Mouse (Mus musculus): ENCODE measurements at regions not wholly inside any gene's neighbourhood (a gene's known extent, or its start where the extent isn't known, plus 50 kb on each side); places are given as distances from the start of the nearest gene placed in this dataset.

DNA sequence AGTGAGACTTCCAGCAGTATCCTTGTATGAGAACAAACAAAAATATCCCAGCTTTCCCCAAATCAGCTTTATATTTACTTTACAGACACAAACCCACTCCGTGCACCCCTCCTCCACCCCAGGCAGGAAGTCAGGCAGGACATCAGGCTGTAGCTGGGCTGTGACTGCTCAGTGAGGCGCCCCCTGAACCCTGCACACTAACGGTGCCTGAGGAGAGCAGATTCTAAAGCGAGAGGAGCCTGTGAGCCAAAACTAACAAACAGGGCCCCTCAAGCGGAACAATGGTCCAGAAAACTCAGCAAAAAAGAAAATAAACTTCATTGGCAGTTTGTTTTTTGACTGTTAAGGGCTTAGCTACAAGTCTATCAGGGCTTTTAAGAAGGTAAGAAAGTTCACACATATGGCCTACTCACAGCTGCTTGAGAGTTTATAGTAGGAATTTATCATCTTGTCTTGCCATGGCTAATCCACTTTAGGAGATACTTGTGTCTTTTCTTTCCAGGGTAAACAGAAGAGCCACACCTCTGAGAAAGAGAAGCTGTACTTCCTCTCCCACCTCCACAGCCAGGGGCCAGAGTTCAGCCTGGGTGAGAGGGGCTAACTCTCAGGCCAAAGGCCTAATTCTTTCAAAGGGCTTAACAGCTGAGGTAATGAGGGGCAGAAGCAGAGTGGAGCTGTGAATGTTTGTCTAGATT lies 1628.2 kb downstream of the 4930444P10Rik start:
- no peaks in the 10 kb centered on the region for H3K27me3 ChIP-seq (ENCODE audit: control insufficient read depth, insufficient read depth, low read length)
- TF ChIP-seq EP300 (IDR thresholded peaks at IDR 0.05; ENCODE audit: low read depth): no peak
- no peak for TF ChIP-seq CTCF (IDR thresholded peaks at IDR 0.05; ENCODE audit: low read depth)
- H3K4me1 ChIP-seq (replicated peaks; ENCODE audit: control insufficient read depth in 2 of 2, insufficient read depth in 2 of 2, low read length in 1 of 2): no peaks in the 10 kb centered on the region
- ATAC-seq (ENCODE audit: insufficient read depth) (no peak), DNase-seq (ENCODE audit: low read depth in 3 of 3, low spot score in 3 of 3) (no peak)
- H3K4me3 ChIP-seq (ENCODE audit: insufficient read depth in 1 of 2, low read depth in 2 of 2, low read length in 2 of 2): no peak overlapping the region
- 11% methylated on average over 5 of the region's 5 CpGs for WGBS (ENCODE audit: insufficient replicate concordance)
- H3K9ac ChIP-seq (replicated peaks): no peak overlapping the region
- H3K9me3 ChIP-seq (ENCODE audit: control insufficient read depth, low read length): no peaks in the 10 kb centered on the region
- no peaks in the 10 kb centered on the region for H3K36me3 ChIP-seq (replicated peaks; ENCODE audit: control insufficient read depth, insufficient read depth, low read depth)
- H3K27ac ChIP-seq: no peak overlapping the region
- H3K4me2 ChIP-seq (ENCODE audit: low read depth): no peak overlapping the region

DNA sequence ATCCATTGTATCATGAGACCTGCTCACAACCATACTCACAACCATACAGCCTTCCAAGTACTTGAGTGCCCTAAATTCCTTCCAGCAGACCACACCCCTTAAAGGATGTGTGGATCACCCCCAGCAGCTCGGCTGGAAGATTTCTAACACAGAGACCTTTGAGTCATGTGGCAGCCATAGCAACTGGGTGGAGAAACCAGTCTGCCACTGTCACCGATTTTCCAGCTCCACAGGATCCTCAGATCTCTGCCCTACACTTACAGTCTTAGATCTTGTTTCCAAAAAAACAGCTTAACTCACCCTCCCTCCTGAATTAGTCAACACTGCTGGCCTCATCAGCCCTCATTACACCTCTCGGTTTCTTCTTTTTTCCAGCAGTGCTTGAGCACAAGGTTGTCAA lies 1630.6 kb downstream of the 4930444P10Rik start:
- Histone ChIP-seq H3K36me3 (replicated peaks; ENCODE audit: control insufficient read depth, insufficient read depth, low read depth) (no peaks in the 10 kb centered on the region), H3K4me2 (ENCODE audit: low read depth) (no peak overlapping the region), H3K4me3 (ENCODE audit: insufficient read depth in 1 of 2, low read depth in 2 of 2, low read length in 2 of 2) (no peak overlapping the region), H3K9me3 (ENCODE audit: control insufficient read depth, low read length) (no peaks in the 10 kb centered on the region), H3K27me3 (ENCODE audit: control insufficient read depth, insufficient read depth, low read length) (no peaks in the 10 kb centered on the region), H3K4me1 (replicated peaks; ENCODE audit: control insufficient read depth in 2 of 2, insufficient read depth in 2 of 2, low read length in 1 of 2) (no peaks in the 10 kb centered on the region), H3K27ac (no peak overlapping the region), H3K9ac (replicated peaks) (no peak overlapping the region)
- WGBS (ENCODE audit: insufficient replicate concordance): 28% methylated on average over 3 of the region's 3 CpGs
- ATAC-seq (ENCODE audit: insufficient read depth) (no peak), DNase-seq (ENCODE audit: low read depth in 3 of 3, low spot score in 3 of 3) (no peak)
- TF ChIP-seq EP300 (IDR thresholded peaks at IDR 0.05; ENCODE audit: low read depth): no peak
- no peak for TF ChIP-seq CTCF (IDR thresholded peaks at IDR 0.05; ENCODE audit: low read depth)

- Histone ChIP-seq H3K9me3 (ENCODE audit: control insufficient read depth, low read length) (no peaks in the 10 kb centered on the region), H3K36me3 (replicated peaks; ENCODE audit: control insufficient read depth, insufficient read depth, low read depth) (no peaks in the 10 kb centered on the region), H3K27ac (no peak overlapping the region), H3K27me3 (ENCODE audit: control insufficient read depth, insufficient read depth, low read length) (no peaks in the 10 kb centered on the region), H3K4me3 (ENCODE audit: insufficient read depth in 1 of 2, low read depth in 2 of 2, low read length in 2 of 2) (no peak overlapping the region), H3K4me1 (replicated peaks; ENCODE audit: control insufficient read depth in 2 of 2, insufficient read depth in 2 of 2, low read length in 1 of 2) (no peaks in the 10 kb centered on the region), H3K4me2 (ENCODE audit: low read depth) (no peak overlapping the region), H3K9ac (replicated peaks) (no peak overlapping the region)
- WGBS (ENCODE audit: insufficient replicate concordance): 60% methylated on average over 4 of the region's 4 CpGs
- TF ChIP-seq EP300 (IDR thresholded peaks at IDR 0.05; ENCODE audit: low read depth): no peak
- TF ChIP-seq CTCF (IDR thresholded peaks at IDR 0.05; ENCODE audit: low read depth): no peak
- ATAC-seq (ENCODE audit: insufficient read depth): no peak
- DNase-seq (ENCODE audit: low read depth in 3 of 3, low spot score in 3 of 3): no peak
Measured at GRCm38 (mm10) chr1:14460811-14461210, 1632.3 kb downstream of the 4930444P10Rik start.

GRCm38 (mm10) chr1:14429326-14429725 lies 1663.8 kb downstream of the 4930444P10Rik start:
- Histone ChIP-seq H3K9ac (replicated peaks) (no peak overlapping the region), H3K27ac (no peak overlapping the region), H3K4me1 (replicated peaks; ENCODE audit: control insufficient read depth in 2 of 2, insufficient read depth in 2 of 2, low read length in 1 of 2) (no peaks in the 10 kb centered on the region), H3K4me3 (ENCODE audit: insufficient read depth in 1 of 2, low read depth in 2 of 2, low read length in 2 of 2) (no peak overlapping the region), H3K9me3 (ENCODE audit: control insufficient read depth, low read length) (no peaks in the 10 kb centered on the region), H3K27me3 (ENCODE audit: control insufficient read depth, insufficient read depth, low read length) (no peaks in the 10 kb centered on the region), H3K36me3 (replicated peaks; ENCODE audit: control insufficient read depth, insufficient read depth, low read depth) (no peaks in the 10 kb centered on the region), H3K4me2 (ENCODE audit: low read depth) (no peak overlapping the region)
- 48% methylated on average over 2 of the region's 2 CpGs for WGBS (ENCODE audit: insufficient replicate concordance)
- DNase-seq (ENCODE audit: low read depth in 3 of 3, low spot score in 3 of 3) (no peak), ATAC-seq (ENCODE audit: insufficient read depth) (no peak)
- no peak for TF ChIP-seq CTCF (IDR thresholded peaks at IDR 0.05; ENCODE audit: low read depth)
- no peak for TF ChIP-seq EP300 (IDR thresholded peaks at IDR 0.05; ENCODE audit: low read depth)

GRCm38 (mm10) chr1:14421030-14421429 lies 1672.1 kb downstream of the 4930444P10Rik start:
- no peaks in the 10 kb centered on the region for H3K9me3 ChIP-seq (ENCODE audit: control insufficient read depth, low read length)
- no peaks in the 10 kb centered on the region for H3K4me1 ChIP-seq (replicated peaks; ENCODE audit: control insufficient read depth in 2 of 2, insufficient read depth in 2 of 2, low read length in 1 of 2)
- H3K27ac ChIP-seq: no peak overlapping the region
- H3K27me3 ChIP-seq (ENCODE audit: control insufficient read depth, insufficient read depth, low read length): no peaks in the 10 kb centered on the region
- TF ChIP-seq EP300 (IDR thresholded peaks at IDR 0.05; ENCODE audit: low read depth): no peak
- TF ChIP-seq CTCF (IDR thresholded peaks at IDR 0.05; ENCODE audit: low read depth): no peak
- ATAC-seq (ENCODE audit: insufficient read depth) (no peak), DNase-seq (ENCODE audit: low read depth in 3 of 3, low spot score in 3 of 3) (no peak)
- H3K4me2 ChIP-seq (ENCODE audit: low read depth): no peak overlapping the region
- no peaks in the 10 kb centered on the region for H3K36me3 ChIP-seq (replicated peaks; ENCODE audit: control insufficient read depth, insufficient read depth, low read depth)
- no peak overlapping the region for H3K4me3 ChIP-seq (ENCODE audit: insufficient read depth in 1 of 2, low read depth in 2 of 2, low read length in 2 of 2)
- H3K9ac ChIP-seq (replicated peaks): no peak overlapping the region
- 61% methylated on average over 1 of the region's 1 CpGs for WGBS (ENCODE audit: insufficient replicate concordance)
